Mouse (Mus musculus) limb, embryonic 12.5 days (tissue): Measurements from ENCODE around the gene Med17. TPM values are rescaled to one million over a fixed set of nuclear protein-coding genes. Genes with fewer than 3 reads are reported as not detected.
A peak's percentile ranks its signal among the peaks of the same experiment; 100 is the strongest.

Source experiments
- ATAC-seq: fragments of 200-750 bp; cut with Nextera tagmentation; 2 replicates; pipeline ENCODE4 v1.8.0; 2017; ENCODE audit warnings: low read depth, moderate TSS enrichment; ENCODE audit not compliant: insufficient number of reproducible peaks, insufficient read depth, low FRiP score, low TSS enrichment
- H3K27ac ChIP-seq: fragments of 300-500 bp; sonication (generic); 2 replicates; pipeline ENCODE4 v1.5.1; 2016; ENCODE audit warnings: mild to moderate bottlenecking, moderate library complexity
- H3K27me3 ChIP-seq: fragments of 300-500 bp; sonication (generic); 2 replicates; pipeline ENCODE4 v1.6.1; 2016; ENCODE audit warnings: mild to moderate bottlenecking, moderate library complexity
- H3K36me3 ChIP-seq: fragments of 300-500 bp; sonication (generic); 2 replicates; pipeline ENCODE4 v1.6.1; 2016; ENCODE audit warnings: mild to moderate bottlenecking, moderate library complexity
- H3K4me1 ChIP-seq: fragments of 300-500 bp; sonication (generic); replicated peaks from 2 replicates; pipeline ENCODE4 v1.6.1; 2016
- H3K4me2 ChIP-seq: fragments of 300-500 bp; sonication (generic); 2 replicates; pipeline ENCODE4 v1.6.1; 2016; ENCODE audit warnings: mild to moderate bottlenecking, moderate library complexity
- H3K4me3 ChIP-seq: fragments of 300-500 bp; sonication (generic); replicated peaks from 2 replicates; pipeline ENCODE4 v1.5.1; 2016; ENCODE audit warnings: mild to moderate bottlenecking
- H3K9ac ChIP-seq: fragments of 300-500 bp; sonication (generic); replicated peaks from 2 replicates; pipeline ENCODE4 v1.6.1; 2016; ENCODE audit warnings: mild to moderate bottlenecking, moderate library complexity
- H3K9me3 ChIP-seq: fragments of 300-500 bp; sonication (generic); 2 replicates; pipeline ENCODE4 v1.6.1; 2016; ENCODE audit warnings: mild to moderate bottlenecking, moderate library complexity
- WGBS: fragments of 180-500 bp; shearing (Covaris S2); methylation state at CpG from one replicate; pipeline ENCODE4 v1.1.7; 2016; 5-methylcytosine and 5-hydroxymethylcytosine counted together
- polyA plus RNA-seq: library from polyadenylated mRNA; unstranded; fragments of >200 nt; fragmentation: Nextera tagmentation; extraction: Ambion mirVana; gene quantifications from 2 replicates; pipeline ENCODE4 v1.2.1, GENCODE M21; 2016

Gene Med17
- polyA plus RNA-seq, 1 experiment from 2014 or later = 41.0 TPM

DNA sequence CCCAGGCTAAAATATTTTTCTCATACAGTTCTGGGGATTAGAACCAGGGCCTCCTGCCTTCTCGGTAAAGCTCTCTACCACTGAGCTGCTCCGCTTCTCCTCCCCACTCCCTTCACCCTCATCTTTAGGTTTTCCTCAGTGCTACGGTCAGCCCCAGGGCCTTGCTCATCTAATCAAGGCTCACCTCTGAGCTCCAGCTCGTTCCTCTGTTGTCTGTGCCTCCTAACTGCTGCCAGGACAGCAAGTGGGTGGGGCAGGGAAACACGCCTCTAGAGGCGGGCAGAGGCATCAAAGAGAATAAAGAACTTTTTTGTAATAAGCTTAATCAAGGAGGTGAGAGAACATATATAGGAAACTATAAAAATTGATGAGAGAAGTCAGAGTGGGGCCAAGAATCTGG is 8.1 kb upstream of the Med17 start:
- Histone ChIP-seq H3K4me3 (no peak overlapping the region), H3K9me3 (no peaks in the 10 kb centered on the region), H3K4me1 (no peaks in the 10 kb centered on the region), H3K27me3 (no peaks in the 10 kb centered on the region), H3K27ac (no peak overlapping the region), H3K9ac (no peak overlapping the region), H3K4me2 (no peak overlapping the region), H3K36me3 (no peaks in the 10 kb centered on the region)
- WGBS = 59% methylated on average over 6 of the region's 6 CpGs
- no peak for ATAC-seq

GRCm38 (mm10) chr9:15285443-15285842 is 5.7 kb upstream of the Med17 start:
- Histone ChIP-seq H3K36me3 (no peaks in the 10 kb centered on the region), H3K9me3 (no peaks in the 10 kb centered on the region), H3K4me2 (no peak overlapping the region), H3K27me3 (no peaks in the 10 kb centered on the region), H3K27ac (no peak overlapping the region), H3K9ac (no peak overlapping the region), H3K4me3 (no peak overlapping the region), H3K4me1 (peaks cover 6% of the 10 kb centered on the region)
- no peak for ATAC-seq
- 65% methylated on average over 3 of the region's 3 CpGs for WGBS

GRCm38 (mm10) chr9:15280491-15280879 is 754 bp upstream of the Med17 start:
- peak overlapping the region; percentile 96 for H3K4me3 ChIP-seq
- H3K4me2 ChIP-seq = peak overlapping the region; percentile 81
- peaks cover 17% of the 10 kb centered on the region for H3K36me3 ChIP-seq
- no peaks in the 10 kb centered on the region for H3K9me3 ChIP-seq
- no peak for ATAC-seq
- H3K27ac ChIP-seq = 0 out of 2 replicates have a peak overlapping the region, but pooled peaks have one; percentile 45
- peak overlapping the region; percentile 95 for H3K9ac ChIP-seq
- peaks cover 17% of the 10 kb centered on the region for H3K4me1 ChIP-seq
- WGBS = 54% methylated on average over 5 of the region's 5 CpGs
- no peaks in the 10 kb centered on the region for H3K27me3 ChIP-seq

GRCm38 (mm10) chr9:15279139-15279648 is 537 bp downstream of the Med17 start:
- no peak for ATAC-seq
- Histone ChIP-seq H3K4me2 (peak overlapping the region; percentile 81), H3K27ac (peak overlapping the region; percentile 90), H3K27me3 (no peaks in the 10 kb centered on the region), H3K4me3 (peak overlapping the region; percentile 96), H3K4me1 (peaks cover 17% of the 10 kb centered on the region), H3K36me3 (peaks cover 29% of the 10 kb centered on the region), H3K9me3 (no peaks in the 10 kb centered on the region), H3K9ac (peak overlapping the region; percentile 95)
- 9% methylated on average over 19 of the region's 19 CpGs for WGBS

DNA sequence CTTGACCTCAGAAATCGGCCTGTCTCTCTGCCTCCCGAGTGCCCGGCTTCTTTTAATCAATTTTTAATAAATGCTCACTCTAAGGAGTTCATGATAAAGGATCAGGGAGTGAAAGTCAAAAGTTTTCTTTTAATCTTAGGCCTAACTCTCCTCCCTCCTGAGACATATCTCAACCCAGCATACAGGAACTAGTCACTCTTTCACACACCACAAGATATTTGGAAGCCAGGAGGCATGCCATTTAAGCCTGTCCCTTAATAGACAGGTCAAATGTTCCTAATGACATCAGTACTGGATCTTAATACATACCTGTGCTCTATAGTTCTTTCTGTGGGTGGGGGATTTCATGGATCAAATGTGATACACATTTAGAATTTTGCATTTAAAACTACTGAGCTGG is 1.4 kb downstream of the Med17 start:
- peaks cover 17% of the 10 kb centered on the region for H3K4me1 ChIP-seq
- WGBS = 95% methylated on average over 3 of the region's 3 CpGs
- no peak overlapping the region for H3K9ac ChIP-seq
- peaks cover 38% of the 10 kb centered on the region for H3K36me3 ChIP-seq
- no peaks in the 10 kb centered on the region for H3K9me3 ChIP-seq
- H3K27ac ChIP-seq = no peak overlapping the region
- no peak for ATAC-seq
- H3K4me2 ChIP-seq = no peak overlapping the region
- no peaks in the 10 kb centered on the region for H3K27me3 ChIP-seq
- no peak overlapping the region for H3K4me3 ChIP-seq

GRCm38 (mm10) chr9:15276855-15277254 is 2.9 kb downstream of the Med17 start:
- no peak overlapping the region for H3K27ac ChIP-seq
- H3K4me2 ChIP-seq = no peak overlapping the region
- ATAC-seq = no peak
- no peak overlapping the region for H3K4me3 ChIP-seq
- no peaks in the 10 kb centered on the region for H3K9me3 ChIP-seq
- H3K27me3 ChIP-seq = no peaks in the 10 kb centered on the region
- H3K36me3 ChIP-seq = peaks cover 52% of the 10 kb centered on the region
- WGBS = 92% methylated on average over 4 of the region's 4 CpGs
- H3K4me1 ChIP-seq = peaks cover 17% of the 10 kb centered on the region
- no peak overlapping the region for H3K9ac ChIP-seq

GRCm38 (mm10) chr9:15273981-15274380 is 5.8 kb downstream of the Med17 start:
- Histone ChIP-seq H3K27me3 (no peaks in the 10 kb centered on the region), H3K4me2 (no peak overlapping the region), H3K27ac (no peak overlapping the region), H3K4me1 (peaks cover 8% of the 10 kb centered on the region), H3K9ac (no peak overlapping the region), H3K36me3 (peaks cover 81% of the 10 kb centered on the region), H3K9me3 (no peaks in the 10 kb centered on the region), H3K4me3 (no peak overlapping the region)
- no peak for ATAC-seq
- 97% methylated on average over 2 of the region's 2 CpGs for WGBS

- no peaks in the 10 kb centered on the region for H3K27me3 ChIP-seq
- no peak overlapping the region for H3K4me3 ChIP-seq
- no peak overlapping the region for H3K9ac ChIP-seq
- ATAC-seq = no peak
- H3K36me3 ChIP-seq = peaks cover 81% of the 10 kb centered on the region
- WGBS = 97% methylated on average over 10 of the region's 10 CpGs
- H3K9me3 ChIP-seq = no peaks in the 10 kb centered on the region
- no peaks in the 10 kb centered on the region for H3K4me1 ChIP-seq
- no peak overlapping the region for H3K27ac ChIP-seq
- H3K4me2 ChIP-seq = no peak overlapping the region
Measured at GRCm38 (mm10) chr9:15263487-15263886, 16.2 kb downstream of the Med17 start.

DNA sequence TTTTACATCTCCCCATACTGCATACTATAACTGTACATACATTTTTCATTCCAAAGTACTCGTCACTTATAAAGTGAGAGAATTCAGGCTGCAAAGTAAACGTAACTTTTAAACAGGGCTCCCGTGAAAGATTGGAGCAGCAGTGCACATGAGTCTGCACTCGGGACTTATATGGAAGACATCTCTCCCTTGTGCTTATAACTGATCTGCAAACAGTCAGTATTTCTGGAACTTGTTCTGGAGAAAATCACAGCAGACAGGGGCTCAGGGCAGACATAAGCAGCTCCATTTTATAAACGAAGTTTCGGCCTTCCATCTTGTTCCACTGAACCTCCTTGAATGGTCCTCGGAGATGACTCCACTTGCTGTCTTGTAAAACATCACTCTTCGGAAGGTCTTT is 17.8 kb downstream of the Med17 start:
- H3K4me2 ChIP-seq = no peak overlapping the region
- no peak overlapping the region for H3K9ac ChIP-seq
- H3K27ac ChIP-seq = no peak overlapping the region
- no peaks in the 10 kb centered on the region for H3K27me3 ChIP-seq
- peaks cover 66% of the 10 kb centered on the region for H3K36me3 ChIP-seq
- H3K9me3 ChIP-seq = no peaks in the 10 kb centered on the region
- H3K4me1 ChIP-seq = no peaks in the 10 kb centered on the region
- WGBS = 90% methylated on average over 8 of the region's 8 CpGs
- ATAC-seq = no peak
- no peak overlapping the region for H3K4me3 ChIP-seq

DNA sequence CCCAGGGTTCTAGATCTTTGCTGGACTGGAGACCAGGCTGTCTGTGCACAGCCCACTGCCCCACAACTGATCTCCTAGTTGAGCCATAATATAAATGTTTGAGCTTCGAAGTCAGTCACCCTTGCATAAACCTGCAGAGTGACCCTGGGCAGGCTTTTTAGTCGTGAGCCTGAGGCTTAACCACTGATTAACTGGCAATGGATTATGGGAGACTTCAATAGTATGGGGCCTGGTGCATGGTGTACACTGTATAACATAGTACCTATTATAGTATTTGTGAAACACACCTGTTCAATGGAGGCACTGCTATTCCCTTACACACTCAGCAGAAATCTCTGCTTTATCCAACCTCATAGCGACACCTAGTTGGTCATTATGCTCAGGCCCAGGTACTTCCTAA is 23.5 kb downstream of the Med17 start:
- Histone ChIP-seq H3K27ac (no peak overlapping the region), H3K27me3 (no peaks in the 10 kb centered on the region), H3K4me3 (no peak overlapping the region), H3K36me3 (peaks cover 11% of the 10 kb centered on the region), H3K9me3 (no peaks in the 10 kb centered on the region), H3K4me2 (no peak overlapping the region), H3K9ac (no peak overlapping the region), H3K4me1 (no peaks in the 10 kb centered on the region)
- WGBS = 76% methylated on average over 3 of the region's 3 CpGs
- no peak for ATAC-seq

DNA sequence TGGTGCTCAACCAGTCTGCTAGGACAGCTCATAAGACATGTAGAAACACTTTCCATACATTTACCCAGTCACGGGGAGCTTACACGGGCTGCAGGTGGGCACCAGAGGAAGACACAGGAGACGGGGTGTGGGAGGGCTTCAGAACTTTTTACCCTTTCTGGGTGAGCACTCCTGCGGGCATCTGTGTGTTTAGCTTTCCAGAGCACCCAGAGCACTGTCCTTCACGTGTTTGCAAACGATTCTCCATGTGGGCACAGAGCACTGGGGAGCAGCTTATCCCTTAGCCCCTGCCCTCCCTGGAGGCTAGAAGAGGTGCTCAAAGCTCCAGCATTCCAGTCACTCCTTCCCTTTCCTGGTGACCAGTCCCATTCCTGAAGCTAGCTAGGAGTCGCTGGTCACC is 25.2 kb downstream of the Med17 start:
- Histone ChIP-seq H3K27me3 (no peaks in the 10 kb centered on the region), H3K9ac (no peak overlapping the region), H3K4me3 (no peak overlapping the region), H3K27ac (no peak overlapping the region), H3K4me2 (no peak overlapping the region), H3K36me3 (no peaks in the 10 kb centered on the region), H3K9me3 (no peaks in the 10 kb centered on the region), H3K4me1 (no peaks in the 10 kb centered on the region)
- ATAC-seq = no peak
- 81% methylated on average over 7 of the region's 7 CpGs for WGBS

GRCm38 (mm10) chr9:15252196-15252595 is 27.5 kb downstream of the Med17 start:
- H3K27me3 ChIP-seq = no peaks in the 10 kb centered on the region
- WGBS = 80% methylated on average over 7 of the region's 7 CpGs
- no peak overlapping the region for H3K4me3 ChIP-seq
- H3K4me1 ChIP-seq = no peaks in the 10 kb centered on the region
- H3K4me2 ChIP-seq = no peak overlapping the region
- no peak for ATAC-seq
- no peaks in the 10 kb centered on the region for H3K36me3 ChIP-seq
- 0 out of 2 replicates have a peak, but pooled peaks cover 7% of the 10 kb centered on the region for H3K9me3 ChIP-seq
- H3K9ac ChIP-seq = no peak overlapping the region
- H3K27ac ChIP-seq = no peak overlapping the region
